Mouse (Mus musculus) lung, postnatal 25 days (tissue): ENCODE measurements around the gene Tpmt.

Experiments used
- DNase-seq: peaks from one replicate; pipeline ENCODE4 v3.0.0; 2022; ENCODE audit warnings: low spot score

Tpmt gene

GRCm38 (mm10) chr13:47044617-47044947 is at the start of gene Tpmt:
Tpmt (minus strand) TSS chr13:47044737.
- no peak for DNase-seq

- DNase-seq: no peak
Measured at GRCm38 (mm10) chr13:47093791-47094190, 49.3 kb upstream of the Tpmt start.

- DNase-seq: no peak
Measured at GRCm38 (mm10) chr13:47089271-47089670, 44.7 kb upstream of the Tpmt start.

- DNase-seq: no peak
Measured at GRCm38 (mm10) chr13:47088433-47088832, 43.9 kb upstream of the Tpmt start.

- no peak for DNase-seq
Measured at GRCm38 (mm10) chr13:47080905-47081505, 36.5 kb upstream of the Tpmt start.

GRCm38 (mm10) chr13:47078799-47079198 is 34.3 kb upstream of the Tpmt start:
- no peak for DNase-seq

- no peak for DNase-seq
Measured at GRCm38 (mm10) chr13:47077367-47077766, 32.8 kb upstream of the Tpmt start.

- DNase-seq: no peak
Measured at GRCm38 (mm10) chr13:47076156-47076555, 31.6 kb upstream of the Tpmt start.

GRCm38 (mm10) chr13:47072484-47072883 is 27.9 kb upstream of the Tpmt start:
- DNase-seq: no peak

- DNase-seq: no peak
Measured at GRCm38 (mm10) chr13:47071871-47072270, 27.3 kb upstream of the Tpmt start.

- no peak for DNase-seq
Measured at GRCm38 (mm10) chr13:47070329-47071080, 26.0 kb upstream of the Tpmt start.

- DNase-seq: no peak
Measured at GRCm38 (mm10) chr13:47067001-47067400, 22.5 kb upstream of the Tpmt start.

GRCm38 (mm10) chr13:47066516-47066915 is 22.0 kb upstream of the Tpmt start:
- no peak for DNase-seq

GRCm38 (mm10) chr13:47063985-47064760 is 19.6 kb upstream of the Tpmt start:
- peak; percentile 17 for DNase-seq

GRCm38 (mm10) chr13:47062756-47063155 is 18.2 kb upstream of the Tpmt start:
- no peak for DNase-seq

- no peak for DNase-seq
Measured at GRCm38 (mm10) chr13:47056781-47057180, 12.2 kb upstream of the Tpmt start.

GRCm38 (mm10) chr13:47056126-47056525 is 11.6 kb upstream of the Tpmt start:
- no peak for DNase-seq

GRCm38 (mm10) chr13:47053971-47054370 is 9.4 kb upstream of the Tpmt start:
- no peak for DNase-seq

- no peak for DNase-seq
Measured at GRCm38 (mm10) chr13:47050009-47050408, 5.5 kb upstream of the Tpmt start.

GRCm38 (mm10) chr13:47047996-47048395 is 3.5 kb upstream of the Tpmt start:
- DNase-seq: peak; percentile 5

- no peak for DNase-seq
Measured at GRCm38 (mm10) chr13:47043833-47044616, 512 bp downstream of the Tpmt start.

- peak; percentile 97 for DNase-seq
Measured at GRCm38 (mm10) chr13:47043030-47043680, 1.4 kb downstream of the Tpmt start, which contains the start of gene Kdm1b. Kdm1b (plus strand) TSS chr13:47043499.
